Mouse (Mus musculus) common myeloid progenitor, adult 5-6 weeks (primary cell): ENCODE data around the gene Gm7029. TPM values are rescaled to one million over a fixed set of nuclear protein-coding genes. Genes with fewer than 3 reads are reported as not detected.
"Not testable (repeated sequence)": the region's sequence is repeated elsewhere in the genome, so short reads cannot be mapped to it uniquely, and the experiment has no call there.

ENCODE experiments used
- ATAC-seq: replicated peaks from 2 replicates; pipeline ENCODE4 v1.8.0; 2016; ENCODE audit warnings: low read depth, mild to moderate bottlenecking, moderate TSS enrichment, inconsistent platforms; ENCODE audit not compliant: poor library complexity, severe bottlenecking
- total RNA-seq: library from RNA; stranded (forward); fragments of 200-1000, 187-1606 nt; gene quantifications from 2 replicates; pipeline ENCODE4 v1.2.3, GENCODE M21; 2017

Gm7029 gene
- total RNA-seq, 1 experiment from 2014 or later, result not detected

DNA sequence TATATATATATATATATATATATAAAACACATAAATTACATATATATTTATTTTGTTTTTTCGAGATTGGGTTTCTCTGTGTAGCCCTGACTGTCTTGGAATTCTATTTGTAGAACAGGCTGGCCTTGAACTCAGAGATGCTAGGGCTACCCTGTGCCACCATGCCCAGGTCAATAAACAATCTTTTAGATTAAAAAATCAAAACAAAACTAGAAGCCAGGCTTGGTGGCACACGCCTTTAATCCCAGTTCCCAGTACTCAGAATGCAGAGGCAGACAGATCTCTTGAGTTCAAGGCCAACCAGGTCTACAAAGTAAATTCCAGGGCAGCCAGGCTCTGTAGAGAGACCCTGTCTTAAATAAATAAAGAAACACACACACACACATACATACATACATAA, 17.7 kb downstream of the Gm7029 start:
- no peak for ATAC-seq

DNA sequence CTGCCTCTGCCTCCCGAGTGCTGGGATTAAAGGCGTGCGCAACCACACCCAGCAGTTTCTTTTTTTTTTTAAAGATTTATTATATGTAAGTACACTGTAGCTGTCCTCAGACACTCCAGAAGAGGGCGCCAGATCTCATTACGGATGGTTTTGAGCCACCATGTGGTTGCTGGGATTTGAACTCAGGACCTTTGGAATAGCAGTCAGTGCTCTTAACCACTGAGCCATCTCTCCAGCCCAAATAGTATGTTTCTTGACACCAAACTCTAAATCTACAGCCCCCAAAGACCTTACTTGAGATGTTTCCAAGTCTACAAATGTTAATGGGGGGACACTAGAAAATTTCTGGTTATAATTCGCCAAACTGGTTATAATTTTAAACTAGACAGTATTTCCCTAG, 18.3 kb downstream of the Gm7029 start:
- ATAC-seq, result not testable (repeated sequence)

DNA sequence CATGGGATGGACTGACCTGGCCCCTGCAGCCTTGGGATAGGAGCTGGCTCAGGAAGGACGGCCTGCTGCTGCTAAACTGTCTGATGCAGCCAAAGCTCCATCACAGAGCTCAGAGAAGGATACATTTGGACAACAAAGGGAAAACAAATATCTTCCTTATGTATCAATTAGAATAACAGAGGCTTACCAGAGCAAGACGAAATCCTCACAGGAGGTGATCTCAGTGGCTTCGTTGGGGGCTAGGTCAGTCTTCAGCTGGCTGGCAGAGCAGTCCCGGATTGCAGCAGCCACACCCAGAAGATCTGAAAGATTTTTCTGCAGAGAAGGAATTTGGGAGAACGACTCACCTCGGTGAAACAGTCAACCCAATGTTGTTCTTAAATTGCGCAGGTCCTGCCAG, 18.8 kb downstream of the Gm7029 start:
- ATAC-seq, result no peak

DNA sequence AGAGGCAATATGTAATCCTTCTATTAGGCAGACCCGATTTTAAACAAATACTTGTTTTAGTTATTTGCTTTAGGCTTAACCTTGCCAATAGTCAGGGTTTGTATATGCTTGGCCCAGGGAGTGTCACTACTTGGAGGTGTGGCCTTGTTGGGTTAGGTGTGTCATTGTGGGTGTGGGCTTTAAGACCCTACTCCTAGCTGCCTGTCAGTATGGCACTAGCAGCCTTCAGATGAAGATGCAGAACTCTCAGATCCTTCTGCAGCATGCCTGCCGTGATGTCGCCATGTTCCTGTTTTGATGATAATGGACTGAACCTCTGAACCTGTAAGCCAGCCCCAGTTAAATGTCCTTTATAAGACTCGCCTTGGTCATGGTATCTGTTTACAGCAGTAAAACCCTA, 19.4 kb downstream of the Gm7029 start:
- not testable (repeated sequence) for ATAC-seq

DNA sequence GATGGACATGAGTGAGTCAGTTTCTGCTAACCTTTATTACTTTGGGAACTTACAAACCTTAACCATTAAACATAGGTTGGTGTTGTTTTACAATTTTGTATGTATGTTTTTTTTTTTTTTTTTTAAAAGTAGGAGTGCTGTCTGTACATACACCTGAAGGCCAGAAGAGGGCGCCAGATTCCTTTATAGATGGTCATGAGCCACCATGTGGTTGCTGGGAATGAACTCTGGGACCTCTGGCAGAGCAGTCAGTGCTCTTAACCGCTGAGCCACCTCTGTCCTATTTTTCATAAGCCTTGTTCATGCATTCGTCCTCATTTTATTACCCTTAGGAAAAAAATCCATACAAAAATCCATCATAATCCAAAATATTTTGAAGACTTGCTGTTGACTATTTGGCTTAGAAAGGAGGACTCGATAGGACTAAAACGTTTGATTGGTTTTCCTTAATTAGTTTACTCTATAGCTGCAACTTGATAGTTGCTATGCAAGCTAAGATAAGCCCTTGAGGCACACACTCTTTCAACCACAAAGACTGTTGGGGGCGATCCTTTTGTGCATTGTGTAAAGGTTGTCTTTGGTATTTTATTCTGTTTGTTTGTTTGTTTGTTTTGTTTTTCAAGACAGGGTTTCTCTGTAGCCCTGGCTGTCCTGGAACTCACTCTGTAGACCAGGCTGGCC, 23.6 kb downstream of the Gm7029 start:
- ATAC-seq, result peak; percentile 66

GRCm38 (mm10) chr17:33898193-33898592, 24.6 kb downstream of the Gm7029 start:
- ATAC-seq, result not testable (repeated sequence)

GRCm38 (mm10) chr17:33899642-33900041, 26.0 kb downstream of the Gm7029 start:
- peak; percentile 52; the same call in 1 of the 2 replicates for ATAC-seq

DNA sequence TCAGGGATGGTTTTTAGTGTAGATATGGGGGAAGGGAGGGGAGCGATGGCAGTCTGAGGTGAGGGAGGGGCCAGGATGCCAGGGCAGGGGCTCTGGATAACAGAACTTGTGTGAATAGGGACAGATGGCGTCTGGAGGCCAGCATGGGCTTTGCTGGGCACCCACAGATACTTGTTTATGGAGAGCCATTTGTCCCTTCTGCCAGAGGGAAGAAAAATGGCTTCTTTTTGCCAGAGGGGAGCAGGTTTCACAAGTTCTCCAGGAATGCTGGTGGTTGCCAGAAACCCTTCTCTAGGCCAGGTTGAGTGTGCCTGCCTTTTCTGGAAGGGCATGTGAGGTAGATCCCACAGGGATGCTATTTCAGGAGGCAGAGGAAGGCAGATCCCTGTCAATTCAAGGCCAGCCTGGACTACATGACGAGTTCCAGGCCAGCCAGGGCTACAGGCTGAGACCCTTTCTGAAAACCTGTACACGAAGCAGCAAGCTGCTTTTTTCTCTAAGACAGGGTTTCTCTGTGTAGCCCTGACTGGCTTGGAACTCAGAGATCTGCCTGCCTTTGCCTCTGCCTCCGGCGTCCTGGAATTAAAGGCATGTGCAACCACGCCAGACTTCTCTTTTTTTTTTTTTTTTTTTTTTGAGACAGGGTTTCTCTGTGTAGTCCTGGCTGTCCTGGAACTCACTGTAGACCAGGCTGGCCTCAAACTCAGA, 26.8 kb downstream of the Gm7029 start:
- ATAC-seq, result no peak

- ATAC-seq, result no peak
Observed at GRCm38 (mm10) chr17:33900989-33901314, 27.3 kb downstream of the Gm7029 start.

DNA sequence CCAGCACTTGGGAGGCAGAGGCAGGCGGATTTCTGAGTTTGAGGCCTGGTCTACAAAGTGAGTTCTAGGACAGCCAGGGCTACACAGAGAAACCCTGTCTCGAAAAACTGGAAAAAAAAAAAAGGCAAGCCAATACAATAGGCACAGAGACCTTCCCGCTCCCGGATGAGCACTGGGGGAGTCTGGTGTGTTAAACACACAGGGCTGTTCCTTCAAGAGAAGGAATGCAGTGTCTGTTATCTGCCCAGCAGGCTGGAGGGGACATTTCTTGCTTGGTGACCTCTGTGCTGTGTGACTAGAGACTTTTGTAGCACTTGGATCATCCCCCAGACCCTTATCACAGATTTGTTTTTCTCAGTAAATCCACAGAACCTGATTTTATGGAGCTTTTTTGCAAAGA, 28.0 kb downstream of the Gm7029 start:
- no peak for ATAC-seq

DNA sequence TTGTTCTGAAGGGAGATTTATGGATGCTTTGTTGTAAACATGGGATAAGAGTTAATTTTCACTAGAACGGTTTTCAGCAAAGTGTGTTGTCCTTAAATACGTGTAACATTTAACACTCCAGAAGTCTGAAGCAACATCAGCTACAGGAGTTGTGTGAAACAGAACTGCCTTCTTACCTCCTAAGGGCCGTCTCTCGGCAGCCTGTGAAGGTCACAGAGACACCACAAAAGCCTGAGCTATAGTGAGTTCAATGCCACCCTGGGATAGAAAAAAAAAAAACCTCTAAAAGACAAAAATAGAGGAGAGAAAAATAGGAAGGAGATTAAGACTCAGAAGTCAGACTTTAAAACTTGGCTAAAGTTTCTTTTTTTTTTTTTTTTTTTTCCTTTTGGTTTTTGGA, 28.4 kb downstream of the Gm7029 start:
- no peak for ATAC-seq

DNA sequence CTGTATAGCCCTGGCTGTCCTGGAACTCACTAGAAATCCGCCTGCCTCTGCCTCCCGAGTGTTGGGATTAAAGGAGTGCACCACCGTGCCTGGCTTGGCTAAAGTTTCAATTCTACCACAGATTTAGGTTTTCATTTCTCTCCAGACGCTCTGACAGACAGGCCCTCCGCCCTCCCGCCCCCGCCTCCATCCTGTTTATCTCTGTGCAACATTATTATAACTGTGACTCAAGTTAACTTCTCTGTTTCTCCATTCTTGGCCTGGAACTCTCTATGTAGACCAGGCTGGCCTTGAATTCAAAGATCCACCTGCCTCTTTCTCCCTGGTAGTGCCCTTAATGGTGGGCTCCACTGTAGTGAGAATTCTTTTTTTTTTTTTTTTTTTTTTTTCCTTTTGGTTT, 28.9 kb downstream of the Gm7029 start:
- no peak for ATAC-seq

GRCm38 (mm10) chr17:33903911-33904651, 30.4 kb downstream of the Gm7029 start:
- not testable (repeated sequence) for ATAC-seq

- ATAC-seq, result not testable (repeated sequence)
Observed at GRCm38 (mm10) chr17:33904835-33905234, 31.2 kb downstream of the Gm7029 start, which contains the start of gene Platr17. Gene Platr17 (plus strand): TSS chr17:33905135.

- ATAC-seq, result peak; percentile 6
Observed at GRCm38 (mm10) chr17:33908331-33909076, 34.9 kb downstream of the Gm7029 start.

DNA sequence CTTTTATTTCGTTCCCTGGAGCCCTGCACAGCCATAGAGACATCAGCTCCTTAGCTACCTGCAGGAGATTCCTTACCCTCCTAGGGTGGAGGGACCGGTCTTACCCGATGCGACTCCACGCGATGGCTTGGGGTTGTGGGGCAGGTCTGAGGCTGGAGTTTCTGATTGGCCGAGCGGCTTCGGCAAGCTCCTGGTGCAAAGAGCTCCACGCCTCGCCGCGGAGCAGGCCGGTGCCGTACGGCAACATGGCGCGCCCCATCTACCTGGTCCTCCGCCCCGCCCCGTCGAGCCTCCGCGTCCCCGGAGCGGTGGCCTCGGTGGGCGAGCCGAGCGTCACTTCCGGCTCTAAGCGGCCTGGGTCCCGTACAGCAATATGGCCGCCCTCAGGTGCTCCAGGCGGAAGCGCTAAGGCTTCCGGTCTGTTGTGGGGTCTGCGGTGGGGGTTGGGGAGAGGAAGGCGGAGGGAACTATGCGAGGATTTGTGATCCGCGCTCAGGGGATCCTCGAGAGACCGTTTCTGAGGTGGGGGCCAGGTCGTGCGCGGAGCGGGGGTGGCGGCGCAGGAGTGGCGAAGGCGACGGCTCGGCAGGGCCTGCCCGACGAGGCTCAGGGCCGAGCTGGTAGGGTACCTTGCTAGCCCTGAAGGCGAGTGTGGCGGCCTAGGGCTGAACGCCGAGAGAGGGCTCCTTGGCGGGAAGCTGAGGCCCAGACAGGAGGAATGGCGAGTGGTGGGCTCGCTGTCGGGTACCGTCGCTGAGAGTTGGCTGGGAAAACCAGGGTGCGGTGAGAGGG, 35.6 kb downstream of the Gm7029 start, which contains the start of gene Daxx:
TSS of gene Daxx (plus strand) at position 338 of the 792 bp plus-strand sequence.
- ATAC-seq, result peak; percentile 86

GRCm38 (mm10) chr17:33909869-33910250, 36.2 kb downstream of the Gm7029 start:
- ATAC-seq, result peak; percentile 22; the same call in 1 of the 2 replicates

GRCm38 (mm10) chr17:33910346-33911051, 36.9 kb downstream of the Gm7029 start:
- ATAC-seq, result no peak
